Mouse (Mus musculus) lung, postnatal 0 days (tissue): ENCODE data around the gene C1ql1. TPM values are rescaled to one million over a fixed set of nuclear protein-coding genes. Genes with fewer than 3 reads are reported as not detected.

Experiments used
- ATAC-seq: fragments of 200-750 bp; cut with Nextera tagmentation; 2 replicates; pipeline ENCODE4 v1.8.0; 2017; ENCODE audit warnings: moderate library complexity
- DNase-seq: peaks from one replicate; pipeline ENCODE4 v3.0.0-alpha.2; 2016; ENCODE audit warnings: low spot score
- H3K27ac ChIP-seq: fragments of 300-500 bp; sonication (generic); 2 replicates; pipeline ENCODE4 v1.5.1; 2014; ENCODE audit warnings: antibody characterized with exemption, mild to moderate bottlenecking, low read length, mixed read lengths
- H3K27me3 ChIP-seq: fragments of 300-500 bp; sonication (generic); replicated peaks from 2 replicates; pipeline ENCODE4 v1.6.1; 2014; ENCODE audit warnings: low read length, mixed read lengths; ENCODE audit not compliant: insufficient read depth
- H3K36me3 ChIP-seq: fragments of 300-500 bp; sonication (generic); 2 replicates; pipeline ENCODE4 v1.6.1; 2014; ENCODE audit warnings: low read length, mixed read lengths; ENCODE audit not compliant: insufficient read depth
- H3K4me1 ChIP-seq: fragments of 300-500 bp; sonication (generic); 2 replicates; pipeline ENCODE4 v1.6.1; 2014; ENCODE audit warnings: antibody characterized with exemption, low read depth, low read length, mixed read lengths; ENCODE audit not compliant: insufficient read depth
- H3K4me2 ChIP-seq: fragments of 300-500 bp; sonication (generic); replicated peaks from 2 replicates; pipeline ENCODE4 v1.6.1; 2014; ENCODE audit warnings: low read depth, mild to moderate bottlenecking, low read length, moderate library complexity, mixed read lengths
- H3K4me3 ChIP-seq: fragments of 300-500 bp; sonication (generic); 2 replicates; pipeline ENCODE4 v1.5.1; 2014; ENCODE audit warnings: low read depth, low read length
- H3K9ac ChIP-seq: fragments of 300-500 bp; sonication (generic); replicated peaks from 2 replicates; pipeline ENCODE4 v1.6.1; 2014; ENCODE audit warnings: low read depth, mild to moderate bottlenecking
- H3K9me3 ChIP-seq: fragments of 300-500 bp; sonication (generic); 2 replicates; pipeline ENCODE4 v1.6.1; 2016; ENCODE audit warnings: low read length, mixed read lengths
- CTCF ChIP-seq: IDR thresholded peaks from 2 replicates; pipeline ENCODE4 v1.5.1; 2016; ENCODE audit warnings: antibody characterized with exemption, mild to moderate bottlenecking
- EP300 ChIP-seq: IDR thresholded peaks from 2 replicates; pipeline ENCODE4 v1.6.1; 2016; ENCODE audit warnings: antibody characterized with exemption, mild to moderate bottlenecking, control low read depth
- WGBS: fragments of 180-500 bp; shearing (Covaris S2); extraction: QIAGEN DNeasy Blood & Tissue Kit; methylation state at CpG from one replicate; pipeline ENCODE4 v1.1.7; 2014; 5-methylcytosine and 5-hydroxymethylcytosine counted together
- polyA plus RNA-seq: library from polyadenylated mRNA; unstranded; fragments of >200 nt; fragmentation: Nextera tagmentation; extraction: Ambion mirVana; gene quantifications from 2 replicates; pipeline ENCODE4 v1.2.1, GENCODE M21; 2015

C1ql1 gene
- polyA plus RNA-seq, 1 experiment from 2014 or later: 0.31 TPM

GRCm38 (mm10) chr11:102939024-102939675 is 7.3 kb downstream of the C1ql1 start:
- peak overlapping the region; percentile 17; the same call in 1 of the 2 replicates for H3K4me2 ChIP-seq
- WGBS: 18% methylated on average over 13 of the region's 13 CpGs
- ATAC-seq (peak; percentile 43), DNase-seq (no peak)
- H3K4me3 ChIP-seq: no peak overlapping the region
- no peak overlapping the region for H3K9ac ChIP-seq
- H3K36me3 ChIP-seq: no peaks in the 10 kb centered on the region
- no peak for TF ChIP-seq EP300
- peak; percentile 27 for TF ChIP-seq CTCF
- peaks cover 8% of the 10 kb centered on the region for H3K27me3 ChIP-seq
- H3K9me3 ChIP-seq: no peaks in the 10 kb centered on the region
- H3K27ac ChIP-seq: no peak overlapping the region
- H3K4me1 ChIP-seq: peaks cover 3% of the 10 kb centered on the region; the same call in 1 of the 2 replicates

- H3K4me3 ChIP-seq: no peak overlapping the region
- H3K27ac ChIP-seq: no peak overlapping the region
- ATAC-seq (no peak), DNase-seq (no peak)
- TF ChIP-seq EP300 (no peak), CTCF (no peak)
- H3K27me3 ChIP-seq: 0 out of 2 replicates have a peak, but pooled peaks cover 3% of the 10 kb centered on the region
- no peak overlapping the region for H3K9ac ChIP-seq
- H3K4me2 ChIP-seq: no peak overlapping the region
- no peaks in the 10 kb centered on the region for H3K9me3 ChIP-seq
- H3K36me3 ChIP-seq: no peaks in the 10 kb centered on the region
- peaks cover 3% of the 10 kb centered on the region; the same call in 1 of the 2 replicates for H3K4me1 ChIP-seq
- 72% methylated on average over 3 of the region's 3 CpGs for WGBS
These were observed 8.8 kb downstream of the C1ql1 start for GRCm38 (mm10) chr11:102937529-102938182.

GRCm38 (mm10) chr11:102936272-102936671 is 10.2 kb downstream of the C1ql1 start:
- TF ChIP-seq CTCF: no peak
- TF ChIP-seq EP300: no peak
- no peak overlapping the region for H3K4me2 ChIP-seq
- H3K27ac ChIP-seq: no peak overlapping the region
- H3K4me3 ChIP-seq: no peak overlapping the region
- H3K4me1 ChIP-seq: peaks cover 3% of the 10 kb centered on the region; the same call in 1 of the 2 replicates
- H3K9me3 ChIP-seq: no peaks in the 10 kb centered on the region
- no peak for ATAC-seq
- H3K9ac ChIP-seq: no peak overlapping the region
- 31% methylated on average over 4 of the region's 4 CpGs for WGBS
- H3K27me3 ChIP-seq: no peaks in the 10 kb centered on the region
- no peaks in the 10 kb centered on the region for H3K36me3 ChIP-seq
- no peak for DNase-seq

- TF ChIP-seq CTCF (no peak), EP300 (no peak)
These were observed 15.8 kb downstream of the C1ql1 start for GRCm38 (mm10) chr11:102930672-102931071.

GRCm38 (mm10) chr11:102925351-102925717 is 21.2 kb downstream of the C1ql1 start:
- ATAC-seq (peak; percentile 71), DNase-seq (peak; percentile 64)
- peak overlapping the region; percentile 70 for H3K27ac ChIP-seq
- peaks cover 2% of the 10 kb centered on the region; the same call in 1 of the 2 replicates for H3K4me1 ChIP-seq
- TF ChIP-seq CTCF: peak; percentile 58
- no peak for TF ChIP-seq EP300
- peak overlapping the region; percentile 68 for H3K4me2 ChIP-seq
- no peak overlapping the region for H3K9ac ChIP-seq
- no peaks in the 10 kb centered on the region for H3K36me3 ChIP-seq
- H3K27me3 ChIP-seq: no peaks in the 10 kb centered on the region
- no peaks in the 10 kb centered on the region for H3K9me3 ChIP-seq
- WGBS: 2% methylated on average over 10 of the region's 10 CpGs
- H3K4me3 ChIP-seq: peak overlapping the region; percentile 60

More at GRCm38 (mm10) chr11:102930672-102931071, 15.8 kb downstream of the C1ql1 start:
- Histone ChIP-seq H3K4me2 (no peak overlapping the region), H3K27me3 (no peaks in the 10 kb centered on the region), H3K27ac (no peak overlapping the region), H3K9ac (no peak overlapping the region), H3K9me3 (no peaks in the 10 kb centered on the region), H3K4me1 (no peaks in the 10 kb centered on the region), H3K36me3 (no peaks in the 10 kb centered on the region), H3K4me3 (no peak overlapping the region)
- DNase-seq (no peak), ATAC-seq (no peak)
- 87% methylated on average over 10 of the region's 10 CpGs for WGBS

- ATAC-seq (peak; percentile 97), DNase-seq (peak; percentile 98)
- Histone ChIP-seq H3K9me3 (no peaks in the 10 kb centered on the region), H3K4me1 (peaks cover 2% of the 10 kb centered on the region; the same call in 1 of the 2 replicates), H3K36me3 (no peaks in the 10 kb centered on the region), H3K9ac (no peak within 1 kb of the TSS), H3K27ac (peak within 1 kb of the TSS; percentile 70), H3K4me2 (peak within 1 kb of the TSS; percentile 68), H3K27me3 (no peaks in the 10 kb centered on the region), H3K4me3 (peak within 1 kb of the TSS; percentile 60)
- WGBS: 1% methylated on average over 60 of the region's 62 CpGs
- no peak for TF ChIP-seq CTCF
- TF ChIP-seq EP300: no peak
These were observed 21.7 kb downstream of the C1ql1 start, which contains the start of gene Kif18b for GRCm38 (mm10) chr11:102924557-102925350. TSS of gene Kif18b (minus strand) at chr11:102925124.
